Comparison of ENCODE assay signal across 9 mouse cellular contexts in genomic region chr8:110969910-110970770, GRCm38 (mm10). TPM values are rescaled to one million over a fixed set of nuclear protein-coding genes. Genes with fewer than 3 reads are reported as not detected.
DNase-seq lines count a peak whose midpoint lies in the region; ATAC-seq and TF ChIP-seq lines count a peak whose summit lies in the region.
"Had no signal": no experiment of that assay in that cellular context is flagged by ENCODE, and none has a peak within 500 bp of the region (broad histone marks: within the 10 kb centered on the region; RNA-seq: fewer than 3 reads in every experiment).

No protein-coding gene starts in this region.

- H3K4me3 ChIP-seq in liver, postnatal 0 days (ENCODE audit: low read depth, low read length): peak overlapping the region; percentile 56
- H3K4me3 ChIP-seq in neural tube, embryonic 12.5 days: peak overlapping the region; percentile 51
- peak overlapping the region; percentile 58 for H3K4me3 ChIP-seq in stomach, embryonic 16.5 days (replicated peaks; ENCODE audit: low read length)

- DNase-seq in ES-CJ7 (ENCODE audit: low read depth, low spot score): peak; percentile 99
- DNase-seq in cerebellum, adult 9-10 months: peak; percentile 65
- peak; percentile 91 for DNase-seq in heart, postnatal 4 days
- peak; percentile 90 to 96 for DNase-seq in layer of hippocampus, adult 18-20 months (ENCODE audit: low spot score in 2 of 2)
- peak; percentile 89 for DNase-seq in liver, postnatal 0 days

- peak; percentile 90 for ATAC-seq in frontal cortex, adult (ENCODE audit: low TSS enrichment)
- peak; percentile 91 for ATAC-seq in liver, postnatal 0 days
- peak; percentile 96 for ATAC-seq in neural tube, embryonic 12.5 days (ENCODE audit: low FRiP score, low read depth)
- peak; percentile 95 for ATAC-seq in stomach, embryonic 16.5 days (ENCODE audit: insufficient read depth, low FRiP score)
- ATAC-seq: Patski had no signal

- TF ChIP-seq EP300 in liver, postnatal 0 days (IDR thresholded peaks at IDR 0.05; ENCODE audit: low read depth): no peak

- no peaks in the 10 kb centered on the region for H3K27me3 ChIP-seq in liver, postnatal 0 days (ENCODE audit: insufficient read depth, low read length)
- H3K27me3 ChIP-seq in neural tube, embryonic 12.5 days (replicated peaks): no peaks in the 10 kb centered on the region
- no peaks in the 10 kb centered on the region for H3K27me3 ChIP-seq in stomach, embryonic 16.5 days (ENCODE audit: control insufficient read depth, insufficient read depth, low read length)
- H3K27me3 ChIP-seq: Patski had no signal

- peak overlapping the region; percentile 86 for H3K4me2 ChIP-seq in liver, postnatal 0 days (ENCODE audit: low read depth, low read length)
- H3K4me2 ChIP-seq in neural tube, embryonic 12.5 days (replicated peaks): peak overlapping the region; percentile 82
- peak overlapping the region; percentile 75 for H3K4me2 ChIP-seq in stomach, embryonic 16.5 days (ENCODE audit: low read depth, low read length)

- no peak for TF ChIP-seq CTCF in liver, postnatal 0 days (IDR thresholded peaks at IDR 0.05; ENCODE audit: low read depth)

- H3K36me3 ChIP-seq in liver, postnatal 0 days (replicated peaks; ENCODE audit: insufficient read depth, low read length): peaks cover 25% of the 10 kb centered on the region; the same call in 1 of the 2 replicates
- peaks cover 24% of the 10 kb centered on the region for H3K36me3 ChIP-seq in neural tube, embryonic 12.5 days
- H3K36me3 ChIP-seq in stomach, embryonic 16.5 days (ENCODE audit: control insufficient read depth, insufficient read depth, low read length): peaks cover 4% of the 10 kb centered on the region

- WGBS in liver, postnatal 0 days (ENCODE audit: insufficient replicate concordance): 9% methylated on average over 45 of the region's 45 CpGs
- WGBS in neural tube, embryonic 12.5 days: 7% methylated on average over 45 of the region's 45 CpGs
- WGBS in stomach, embryonic 16.5 days: 9% methylated on average over 45 of the region's 45 CpGs

- H3K27ac ChIP-seq in liver, postnatal 0 days (ENCODE audit: low read depth): peak overlapping the region; percentile 50
- H3K27ac ChIP-seq in neural tube, embryonic 12.5 days: no peak overlapping the region
- no peak overlapping the region for H3K27ac ChIP-seq in stomach, embryonic 16.5 days (ENCODE audit: low read length)

- no peaks in the 10 kb centered on the region for H3K9me3 ChIP-seq in liver, postnatal 0 days (ENCODE audit: low read length)
- H3K9me3 ChIP-seq in neural tube, embryonic 12.5 days: no peaks in the 10 kb centered on the region
- H3K9me3 ChIP-seq in stomach, embryonic 16.5 days (replicated peaks; ENCODE audit: control insufficient read depth, low read length): no peaks in the 10 kb centered on the region

- H3K4me1 ChIP-seq in liver, postnatal 0 days (ENCODE audit: insufficient read depth): peaks cover 17% of the 10 kb centered on the region
- peaks cover 11% of the 10 kb centered on the region for H3K4me1 ChIP-seq in neural tube, embryonic 12.5 days
- peaks cover 7% of the 10 kb centered on the region for H3K4me1 ChIP-seq in stomach, embryonic 16.5 days (ENCODE audit: control insufficient read depth, insufficient read depth, low read length)

- peak overlapping the region; percentile 66 for H3K9ac ChIP-seq in liver, postnatal 0 days (replicated peaks)
- peak overlapping the region; percentile 65 for H3K9ac ChIP-seq in neural tube, embryonic 12.5 days
- H3K9ac ChIP-seq in stomach, embryonic 16.5 days (ENCODE audit: low read length): peak overlapping the region; percentile 75

RNA-seq across cellular contexts. Expression of gene Ddx19a, which starts 27.5 kb away (rescaled TPM):
- 10 to 100 TPM; 46.5 to 49.7 TPM for total RNA-seq in heart, postnatal 4 days (2021)
- 10 to 100 TPM; 26.5 to 28.6 TPM for total RNA-seq in layer of hippocampus, adult 18-20 months (2021)
- 6.9 and 7.0 TPM in 2 replicates for polyA plus RNA-seq in liver, postnatal 0 days (2015; fragmentation: Nextera tagmentation; extraction: Ambion mirVana)
- 14.5 and 16.7 TPM in 2 replicates for polyA plus RNA-seq in neural tube, embryonic 12.5 days (2016; fragmentation: Nextera tagmentation; extraction: Ambion mirVana)
- polyA plus RNA-seq in stomach, embryonic 16.5 days (2015; fragmentation: Nextera tagmentation; extraction: Ambion mirVana): 10.7 and 12.5 TPM in 2 replicates

RNA-seq across cellular contexts. Expression of gene St3gal2, which starts 50.4 kb away (rescaled TPM):
- 10 to 100 TPM; 36.7 to 38.2 TPM for total RNA-seq in heart, postnatal 4 days (2021)
- 100 to 1,000 TPM; 101 to 103 TPM for total RNA-seq in layer of hippocampus, adult 18-20 months (2021)
- 8.1 and 10.1 TPM in 2 replicates for polyA plus RNA-seq in liver, postnatal 0 days (2015; fragmentation: Nextera tagmentation; extraction: Ambion mirVana)
- 35.0 and 37.1 TPM in 2 replicates for polyA plus RNA-seq in neural tube, embryonic 12.5 days (2016; fragmentation: Nextera tagmentation; extraction: Ambion mirVana)
- 17.0 and 17.1 TPM in 2 replicates for polyA plus RNA-seq in stomach, embryonic 16.5 days (2015; fragmentation: Nextera tagmentation; extraction: Ambion mirVana)
